Mouse (Mus musculus): ENCODE data around the gene Ins2. TPM values are rescaled to one million over a fixed set of nuclear protein-coding genes. Genes with fewer than 3 reads are reported as not detected.

The Ins2 gene
- polyA plus RNA-seq, 1 experiment from 2014 or later: 2.0 TPM

- Histone ChIP-seq H3K9ac (no peak overlapping the region), H3K4me1 (replicated peaks) (no peaks in the 10 kb centered on the region), H3K27me3 (peaks cover 8% of the 10 kb centered on the region; the same call in 1 of the 2 replicates), H3K36me3 (no peaks in the 10 kb centered on the region), H3K4me2 (no peak overlapping the region), H3K9me3 (no peaks in the 10 kb centered on the region), H3K4me3 (no peak overlapping the region), H3K27ac (replicated peaks) (no peak overlapping the region)
- ATAC-seq (ENCODE audit: low FRiP score, low read depth): no peak
- 37% methylated on average over 6 of the region's 6 CpGs for WGBS
These were observed 96.5 kb downstream of the Ins2 start for GRCm38 (mm10) chr7:142646676-142647075.

- H3K27ac ChIP-seq (replicated peaks): no peak overlapping the region
- H3K9me3 ChIP-seq: no peaks in the 10 kb centered on the region
- H3K9ac ChIP-seq: no peak overlapping the region
- no peak for ATAC-seq (ENCODE audit: low FRiP score, low read depth)
- no peak overlapping the region for H3K4me2 ChIP-seq
- 52% methylated on average over 5 of the region's 5 CpGs for WGBS
- no peak overlapping the region for H3K4me3 ChIP-seq
- H3K36me3 ChIP-seq: no peaks in the 10 kb centered on the region
- no peaks in the 10 kb centered on the region for H3K27me3 ChIP-seq
- H3K4me1 ChIP-seq (replicated peaks): no peaks in the 10 kb centered on the region
These were observed 98.1 kb downstream of the Ins2 start for GRCm38 (mm10) chr7:142645045-142645444.

- H3K9ac ChIP-seq: no peak overlapping the region
- H3K9me3 ChIP-seq: no peaks in the 10 kb centered on the region
- H3K4me1 ChIP-seq (replicated peaks): no peaks in the 10 kb centered on the region
- no peak overlapping the region for H3K4me2 ChIP-seq
- H3K27ac ChIP-seq (replicated peaks): no peak overlapping the region
- ATAC-seq (ENCODE audit: low FRiP score, low read depth): no peak
- no peaks in the 10 kb centered on the region for H3K36me3 ChIP-seq
- H3K27me3 ChIP-seq: no peaks in the 10 kb centered on the region
- H3K4me3 ChIP-seq: no peak overlapping the region
These were observed 107.0 kb downstream of the Ins2 start for GRCm38 (mm10) chr7:142636178-142636577.

GRCm38 (mm10) chr7:142630691-142631090 lies 112.5 kb downstream of the Ins2 start:
- H3K4me3 ChIP-seq: no peak overlapping the region
- no peaks in the 10 kb centered on the region for H3K36me3 ChIP-seq
- H3K4me1 ChIP-seq (replicated peaks): no peaks in the 10 kb centered on the region
- H3K9ac ChIP-seq: no peak overlapping the region
- ATAC-seq (ENCODE audit: low FRiP score, low read depth): no peak
- no peak overlapping the region for H3K4me2 ChIP-seq
- no peak overlapping the region for H3K27ac ChIP-seq (replicated peaks)
- no peaks in the 10 kb centered on the region for H3K27me3 ChIP-seq
- H3K9me3 ChIP-seq: no peaks in the 10 kb centered on the region
- WGBS: 79% methylated on average over 10 of the region's 10 CpGs

GRCm38 (mm10) chr7:142629806-142630205 lies 113.4 kb downstream of the Ins2 start:
- H3K4me2 ChIP-seq: no peak overlapping the region
- no peaks in the 10 kb centered on the region for H3K36me3 ChIP-seq
- H3K9me3 ChIP-seq: no peaks in the 10 kb centered on the region
- no peak overlapping the region for H3K4me3 ChIP-seq
- H3K27ac ChIP-seq (replicated peaks): no peak overlapping the region
- no peaks in the 10 kb centered on the region for H3K4me1 ChIP-seq (replicated peaks)
- WGBS: 83% methylated on average over 6 of the region's 6 CpGs
- ATAC-seq (ENCODE audit: low FRiP score, low read depth): no peak
- no peak overlapping the region for H3K9ac ChIP-seq
- no peaks in the 10 kb centered on the region for H3K27me3 ChIP-seq

MicroRNA genes within 50 kb of the gene (microRNA counts, 519-probe panel; counts per million panel counts)
- microRNA mmu-miR-483: 1,291 counts per million, percentile 4 among the panel's probes with 10 or more counts

Small RNA genes within 50 kb of the gene (microRNA-seq; reads per million reads assigned to microRNA genes)
- gene Mir483: 146 reads per million, percentile 56 among the genes with 10 or more reads in this experiment

Other genes with a start within 250 kb of the Ins2 start
- 3.3 and 3.6 TPM in 2 replicates for gene Tnnt3, start 244.5 kb downstream of the Ins2 start, polyA plus RNA-seq (2015; fragmentation: Nextera tagmentation; extraction: Ambion mirVana)
- gene Mrpl23, start 210.7 kb downstream of the Ins2 start, polyA plus RNA-seq (2015; fragmentation: Nextera tagmentation; extraction: Ambion mirVana): 21.1 and 21.6 TPM in 2 replicates
- 142 and 184 TPM in 2 replicates for gene Igf2, start 76.6 kb downstream of the Ins2 start, polyA plus RNA-seq (2015; fragmentation: Nextera tagmentation; extraction: Ambion mirVana)
- not detected in 2 replicates for gene Gm49394, start 73.4 kb downstream of the Ins2 start, polyA plus RNA-seq (2015; fragmentation: Nextera tagmentation; extraction: Ambion mirVana)
- 10.7 and 11.0 TPM in 2 replicates for gene Th, start 187.7 kb upstream of the Ins2 start, polyA plus RNA-seq (2015; fragmentation: Nextera tagmentation; extraction: Ambion mirVana)
- gene Ascl2, start 225.9 kb upstream of the Ins2 start, polyA plus RNA-seq (2015; fragmentation: Nextera tagmentation; extraction: Ambion mirVana): 0.70 and 1.1 TPM in 2 replicates